Mouse (Mus musculus) thymus, postnatal 10 days (tissue): ENCODE measurements around the gene Gm16181.

ENCODE experiments used
- DNase-seq, 2 experiments: peaks; one replicate each; pipeline ENCODE4 v3.0.0; 2021; ENCODE audit warnings: low spot score in 2 of 2

Gene Gm16181

DNA sequence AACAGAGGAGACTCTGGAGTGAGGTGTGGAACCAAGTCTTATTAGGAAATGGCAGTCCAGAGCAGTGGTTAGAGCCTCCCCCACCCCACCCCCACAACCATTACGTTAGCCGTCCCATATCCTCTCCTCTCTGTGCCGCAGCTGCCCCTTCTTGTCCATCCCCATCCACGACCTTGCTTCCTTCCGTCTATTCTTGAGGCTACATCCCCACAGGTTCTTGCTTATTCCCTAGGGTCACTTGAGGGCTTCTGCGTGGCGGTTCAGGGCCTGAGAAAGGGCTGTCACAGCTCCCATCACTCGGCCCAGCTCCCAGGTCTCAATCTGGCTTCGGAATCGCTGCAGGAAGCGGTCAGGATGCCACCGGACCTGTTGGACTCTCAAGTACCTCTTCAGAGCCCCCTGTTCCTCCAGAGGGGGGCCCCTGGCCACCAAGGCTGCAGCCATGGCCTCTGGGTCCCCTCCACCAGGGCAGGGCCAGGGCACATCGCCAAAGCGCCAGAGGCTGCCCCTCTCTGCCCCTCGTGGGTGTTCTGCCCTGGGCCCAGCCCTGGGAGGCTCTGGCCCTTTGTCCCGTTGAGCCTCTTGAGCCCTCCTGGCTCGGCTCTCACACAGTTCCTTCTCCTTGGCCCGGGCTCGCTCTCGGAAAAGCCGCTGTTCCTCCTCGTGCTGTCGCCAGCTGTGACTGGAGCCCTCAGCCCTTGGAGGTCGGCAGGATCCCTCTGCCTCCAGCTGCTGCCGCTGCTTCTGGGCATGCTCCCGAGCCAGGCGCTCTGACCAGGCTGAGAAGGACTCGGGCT lies at the start of gene Gm16181:
TSS of gene Gm16181 (plus strand) at position 679 of the 797 bp plus-strand sequence.
- DNase-seq, result no peak

DNA sequence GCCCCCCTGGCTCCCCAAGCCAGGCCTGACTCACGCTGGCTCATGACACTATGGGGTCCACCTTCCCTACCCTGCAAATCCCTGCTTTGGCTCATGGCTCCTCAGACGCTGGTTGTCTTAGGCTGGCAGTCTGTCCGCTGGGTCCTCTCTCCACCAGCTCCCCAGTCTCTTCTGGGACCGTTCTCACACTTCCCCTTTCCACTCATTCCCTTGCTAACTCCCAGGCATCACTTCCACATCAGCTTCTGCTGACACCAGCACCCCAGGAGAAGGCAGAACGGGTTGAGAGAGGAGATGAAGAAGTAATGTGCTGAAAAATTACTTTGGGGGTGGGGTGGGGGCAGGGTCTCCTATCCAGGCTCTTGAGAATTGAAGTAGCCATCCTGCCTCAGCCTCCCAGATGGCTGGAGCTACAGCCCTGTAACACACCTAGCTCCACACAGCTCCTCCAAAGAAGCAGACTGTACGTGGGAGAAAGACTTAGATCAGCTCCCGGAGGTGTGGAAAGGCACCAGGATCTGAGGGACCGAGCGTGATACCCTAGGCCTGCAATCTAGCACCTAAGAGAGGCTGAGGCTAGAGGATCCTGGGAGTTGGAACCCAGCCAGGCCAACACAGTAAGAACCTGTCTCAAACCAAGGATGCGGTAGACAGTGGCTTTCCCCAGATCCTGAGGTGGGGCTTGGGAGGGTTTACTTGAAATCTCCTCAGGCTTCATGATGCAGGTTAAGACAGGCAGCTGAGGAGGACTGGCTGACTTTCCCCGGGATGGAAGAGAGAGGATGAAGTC lies 48.0 kb upstream of the Gm16181 start:
- no peak for DNase-seq

DNA sequence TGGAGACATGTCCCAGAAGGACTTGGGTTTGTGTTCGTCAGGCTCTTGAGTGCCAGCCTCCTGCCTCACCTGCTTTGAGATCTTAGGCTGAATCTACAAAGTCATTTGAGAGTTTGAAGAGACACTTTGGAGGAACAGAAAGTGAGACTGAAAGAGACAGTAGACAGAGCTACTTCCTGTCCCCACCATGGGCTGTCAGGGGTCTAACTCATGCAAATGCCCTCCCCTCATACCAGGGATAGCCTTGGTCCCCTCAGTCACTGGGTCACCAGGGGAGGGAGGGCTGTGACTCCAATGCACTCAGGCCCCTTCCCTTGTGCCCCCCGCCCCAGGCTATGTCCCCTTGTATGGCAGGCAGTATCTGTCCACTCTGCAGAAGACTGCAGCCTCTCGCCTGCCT lies 47.3 kb upstream of the Gm16181 start:
- DNase-seq, result no peak

DNA sequence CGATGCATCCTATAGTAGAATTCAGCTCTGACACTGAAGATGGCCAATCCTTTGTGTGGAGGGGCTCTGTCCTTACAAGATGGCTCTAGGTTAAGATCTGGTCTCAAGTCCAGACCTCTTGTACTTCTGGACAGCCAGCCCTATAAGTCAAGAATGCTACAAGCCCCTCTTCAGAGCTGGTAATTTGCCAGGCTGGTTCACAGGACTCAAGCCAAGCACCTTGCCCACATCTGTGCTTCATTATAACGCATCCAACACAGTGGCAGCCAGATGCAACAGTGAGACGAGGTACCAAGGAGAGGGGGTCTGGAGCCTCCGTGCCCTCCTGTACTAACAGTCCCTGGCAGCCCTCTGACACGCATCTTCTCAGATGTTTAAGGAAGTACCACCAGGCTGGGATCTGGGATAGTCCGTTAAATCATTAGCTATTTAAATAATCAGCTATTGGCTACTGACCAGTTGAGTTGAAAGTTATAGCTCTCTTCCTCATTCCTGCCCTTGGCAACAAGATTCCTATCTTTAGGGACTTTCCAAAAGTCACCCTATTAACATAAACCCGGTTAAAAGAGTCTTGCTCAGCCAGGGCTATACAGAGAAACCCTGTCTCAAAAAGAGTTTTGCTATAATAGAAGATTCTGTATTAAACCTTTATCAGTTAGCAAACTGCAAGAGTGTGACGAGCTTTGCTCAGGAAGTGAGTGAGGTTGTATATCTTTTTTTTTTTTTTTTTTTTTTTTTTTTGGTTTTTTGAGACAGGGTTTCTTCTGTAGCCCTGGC lies 46.2 kb upstream of the Gm16181 start:
- no peak for DNase-seq

DNA sequence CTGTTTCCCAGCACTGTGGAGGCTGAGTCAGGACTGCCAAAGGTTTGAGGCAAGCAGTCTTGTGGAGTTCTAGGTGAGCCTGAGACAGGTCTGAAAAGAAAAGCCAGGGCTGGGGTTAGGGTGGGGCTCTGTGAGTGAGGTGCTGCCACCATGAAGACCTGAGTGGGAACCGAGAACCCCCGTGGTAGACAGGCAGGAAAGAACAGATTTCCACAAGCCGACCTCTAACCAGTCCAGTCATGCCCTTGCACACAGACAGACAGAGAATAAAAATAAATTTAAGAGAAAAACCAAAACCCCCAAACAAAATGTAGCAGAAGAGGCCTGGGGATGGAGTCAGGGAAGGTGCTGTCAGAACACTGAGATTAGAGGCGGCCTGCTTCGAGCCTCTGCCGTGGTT lies 45.3 kb upstream of the Gm16181 start:
- no peak for DNase-seq

DNA sequence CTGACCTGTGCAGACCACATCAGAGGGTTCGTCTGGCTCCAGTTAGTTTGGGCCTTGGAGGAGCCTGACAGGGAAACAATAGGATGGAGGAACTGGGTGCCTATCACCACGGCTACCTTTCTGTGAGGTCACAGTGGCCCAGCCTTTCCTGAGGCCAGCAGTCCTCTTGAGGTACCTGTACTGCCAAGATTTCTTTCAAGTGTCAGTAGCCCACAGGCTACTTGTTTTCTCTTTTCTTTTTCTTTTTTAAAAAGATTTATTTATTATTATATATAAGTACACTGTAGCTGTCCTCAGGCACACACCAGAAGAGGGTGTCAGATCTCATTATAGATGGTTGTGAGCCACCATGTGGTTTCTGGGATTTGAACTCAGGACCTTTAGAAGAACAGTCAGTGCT lies 44.7 kb upstream of the Gm16181 start, which contains the start of gene Aif1:
TSS of gene Aif1 (minus strand) at position 101 of the 400 bp plus-strand sequence.
- DNase-seq, result no peak

DNA sequence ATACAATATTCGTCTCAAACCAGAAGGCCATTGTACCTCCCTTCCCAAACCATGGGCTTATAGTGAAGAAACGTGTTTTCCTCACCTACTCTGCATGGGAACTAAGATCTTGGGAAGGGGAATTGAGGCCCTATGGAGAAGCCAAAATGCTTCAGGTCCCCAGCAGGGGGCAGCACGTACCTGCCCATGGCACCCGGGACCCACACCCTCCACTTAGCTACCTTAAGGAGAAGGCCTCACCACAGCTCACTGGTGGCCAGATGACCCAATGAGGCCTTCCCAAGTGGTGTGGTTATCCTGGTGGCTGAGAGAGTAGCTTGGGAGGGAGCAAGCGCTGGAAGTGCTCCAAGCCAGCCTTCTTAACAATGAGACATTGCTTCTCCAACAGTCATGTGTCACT lies 42.1 kb upstream of the Gm16181 start:
- peak; percentile 71 to 87 for DNase-seq

DNA sequence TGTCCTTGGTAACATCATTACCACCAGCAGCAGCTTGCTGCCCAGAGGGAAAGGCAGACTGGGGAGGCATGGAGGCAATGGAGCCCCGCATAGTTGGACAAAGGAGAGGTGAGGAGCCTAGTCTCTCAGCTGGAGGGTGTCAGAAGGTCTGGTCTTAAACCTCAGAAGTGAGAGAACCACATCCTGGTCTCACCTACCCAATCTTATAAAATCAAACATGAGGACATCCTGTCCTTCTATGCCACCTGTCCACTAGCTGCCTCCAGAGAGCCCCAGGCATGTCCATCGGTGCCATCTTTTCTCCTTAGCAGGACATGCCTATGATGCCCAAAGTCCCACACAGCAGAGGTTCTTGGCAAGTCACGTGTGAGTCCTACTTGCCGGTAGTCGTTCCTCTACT lies 40.5 kb upstream of the Gm16181 start:
- no peak for DNase-seq

DNA sequence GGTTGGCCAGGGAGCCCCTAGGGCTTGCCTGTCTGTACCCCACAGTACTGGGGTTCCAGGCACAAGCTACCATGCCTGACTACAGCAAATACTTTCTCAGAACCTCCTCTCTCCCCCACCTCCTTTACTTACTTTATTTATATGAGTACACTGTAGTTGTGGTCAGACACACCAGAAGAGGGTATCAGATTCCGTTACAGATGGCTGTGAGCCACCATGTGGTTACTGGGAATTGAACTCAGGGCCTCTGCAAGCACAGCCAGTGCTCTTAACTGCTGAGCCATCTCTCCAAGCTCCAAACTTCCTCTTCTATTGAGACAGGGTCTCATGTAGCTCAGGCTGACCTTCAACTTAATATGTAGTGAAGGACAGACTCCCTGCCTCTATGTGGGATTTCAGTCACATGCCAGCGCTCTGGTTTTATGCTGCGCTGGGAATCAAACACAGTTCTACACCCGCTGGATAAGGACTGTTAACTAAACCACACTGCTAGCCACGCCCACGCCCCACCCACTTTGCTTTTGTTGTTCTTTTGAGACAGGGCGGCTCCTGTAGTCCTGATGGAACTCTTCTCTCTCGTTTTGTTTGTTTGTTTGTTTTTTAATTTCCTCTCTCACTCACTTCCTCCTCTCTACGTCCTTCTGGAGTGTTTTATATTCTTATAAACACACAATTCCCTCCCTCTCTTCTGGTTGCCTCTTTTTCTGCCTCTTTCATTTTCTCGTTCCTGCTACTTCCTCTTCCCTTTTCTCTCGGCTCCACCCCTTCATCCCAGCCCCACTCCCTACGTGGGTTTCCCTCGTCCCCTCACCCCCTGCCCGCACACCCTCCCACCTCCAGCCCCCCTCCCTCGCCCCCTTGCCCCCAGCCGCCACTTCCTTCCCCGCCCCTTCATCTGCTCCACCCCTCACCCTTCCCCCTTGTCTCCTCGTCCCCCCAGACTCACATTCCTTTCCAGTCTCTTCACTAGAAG lies 34.7 kb upstream of the Gm16181 start:
- DNase-seq, result peak; percentile 84 to 87

DNA sequence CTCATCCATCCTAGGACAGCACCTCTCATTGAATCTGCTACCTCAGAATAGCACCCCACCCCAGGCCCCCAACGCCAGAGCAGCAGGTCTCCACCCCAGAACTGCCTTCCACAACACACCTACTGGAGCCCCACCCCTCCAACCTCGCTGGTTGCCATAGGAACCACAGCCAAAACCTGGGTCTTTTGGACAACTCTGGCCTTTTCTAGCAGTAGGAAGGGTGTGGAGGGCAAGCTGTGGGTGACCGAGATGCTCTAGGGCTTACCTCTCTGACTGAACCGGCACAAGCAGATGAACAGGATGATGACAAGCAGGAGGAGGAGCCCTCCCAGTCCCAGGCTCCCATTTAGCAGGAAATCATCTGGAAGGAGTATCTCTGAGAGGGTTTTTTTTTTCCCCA lies 34.0 kb upstream of the Gm16181 start:
- peak; percentile 67 to 70 for DNase-seq

DNA sequence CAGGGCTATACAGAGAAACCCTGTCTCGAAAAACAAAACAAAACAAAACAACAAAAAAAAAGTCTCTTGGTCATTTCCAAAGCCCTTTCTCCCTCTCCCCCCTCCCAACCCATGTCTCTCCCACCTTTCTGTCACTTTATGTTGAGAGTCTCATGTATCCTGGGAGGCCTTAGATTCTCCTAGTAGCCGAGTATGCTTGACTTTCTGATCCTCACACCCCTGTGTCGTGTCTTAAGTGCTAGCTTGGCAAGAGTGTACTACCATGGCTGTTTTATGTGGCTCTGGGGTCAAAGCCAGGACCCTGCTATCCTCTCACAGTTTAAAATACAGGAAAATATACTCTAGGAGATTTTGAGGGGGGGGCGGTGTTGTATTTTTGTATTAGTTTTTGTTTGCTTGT lies 33.3 kb upstream of the Gm16181 start:
- no peak for DNase-seq

DNA sequence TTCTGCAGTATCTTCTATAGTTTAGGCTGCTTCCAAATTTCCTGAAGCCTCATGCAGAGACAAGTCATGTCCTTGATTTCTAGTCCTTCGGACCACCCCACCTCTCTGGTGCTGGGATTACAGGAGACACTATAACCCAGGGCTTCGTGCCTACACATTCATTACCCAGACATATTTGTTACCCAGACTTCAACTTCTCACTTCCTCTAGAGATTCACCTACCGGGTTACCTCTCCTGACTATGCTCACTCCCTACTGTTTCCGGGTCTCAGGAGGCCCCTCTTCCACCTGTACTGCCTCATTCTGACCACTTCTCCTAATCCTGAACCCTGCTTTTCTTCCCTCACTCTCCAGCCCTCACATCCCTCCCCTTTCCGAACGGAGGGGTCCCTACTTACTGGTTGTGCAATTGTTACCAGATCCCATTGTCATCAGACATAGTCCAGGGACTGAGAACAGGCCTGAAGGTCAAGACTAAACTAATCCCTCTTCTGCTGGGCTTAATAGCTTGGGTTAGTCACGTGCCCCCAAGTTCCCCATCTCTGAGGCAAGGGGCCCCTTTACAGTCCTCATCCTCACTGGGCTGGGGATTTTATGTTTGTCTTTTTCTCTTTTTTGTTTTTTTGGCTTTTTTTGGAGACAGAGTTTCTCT lies 32.5 kb upstream of the Gm16181 start, which contains the start of gene Lst1:
TSS of gene Lst1 (minus strand) at position 481 of the 652 bp plus-strand sequence.
- no peak for DNase-seq

DNA sequence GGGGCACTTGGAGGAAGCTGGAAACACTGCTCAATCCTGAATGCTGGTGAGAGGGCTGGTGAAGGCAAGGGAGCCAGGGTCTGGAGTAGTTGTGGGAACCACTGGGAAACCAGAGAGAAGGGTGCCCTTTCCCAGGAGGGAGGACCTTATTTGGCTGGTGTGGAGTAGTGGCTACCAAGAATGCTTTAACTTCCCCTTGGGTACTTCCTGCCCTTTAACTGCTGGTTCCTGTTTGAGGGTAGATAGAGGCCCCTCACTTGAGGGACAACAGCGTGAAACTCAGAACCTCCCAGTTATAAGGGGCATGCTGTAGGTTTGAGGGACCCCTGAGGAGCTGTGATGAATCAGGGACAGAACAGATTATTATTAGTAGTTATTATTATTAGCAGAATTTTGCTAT lies 31.4 kb upstream of the Gm16181 start:
- DNase-seq, result no peak

DNA sequence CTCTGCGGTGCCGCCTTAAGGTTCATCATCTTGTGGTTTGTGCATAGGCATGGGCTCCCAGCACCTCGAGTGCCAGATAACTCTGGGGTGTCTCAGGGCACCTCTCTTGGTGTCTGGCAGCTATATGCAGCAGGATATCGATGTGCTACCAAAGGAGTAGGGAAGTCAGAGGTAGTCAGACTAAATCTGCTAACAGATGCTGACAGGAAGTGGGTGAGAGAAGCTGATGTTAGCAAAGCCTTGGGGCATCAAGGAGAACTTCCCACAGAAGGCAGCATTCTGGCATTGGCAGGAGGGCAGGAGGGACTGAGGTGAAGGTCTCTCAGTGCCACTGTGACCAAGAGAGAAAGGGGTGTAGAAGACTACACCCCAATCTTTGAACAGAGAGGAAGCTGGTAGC lies 30.5 kb upstream of the Gm16181 start:
- DNase-seq, result peak; percentile 56 to 57

DNA sequence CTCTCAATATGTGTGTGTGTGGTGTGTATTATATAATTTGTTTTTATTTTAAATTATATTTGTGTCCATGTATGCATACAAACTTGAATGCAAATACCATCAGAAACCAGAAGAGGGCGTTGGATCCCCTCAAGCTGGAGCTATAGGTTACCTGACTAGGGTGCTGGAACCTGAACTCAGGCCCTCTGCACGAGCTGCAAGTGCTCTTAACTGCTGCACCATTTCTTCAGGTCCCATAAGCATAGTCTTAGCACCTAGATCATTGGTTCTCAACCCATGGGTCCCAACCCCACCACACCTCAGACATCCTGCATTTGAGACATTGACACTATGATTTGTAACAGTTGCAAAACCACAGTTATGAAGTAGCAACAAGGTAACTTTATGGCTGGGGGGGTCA lies 28.9 kb upstream of the Gm16181 start:
- no peak for DNase-seq

DNA sequence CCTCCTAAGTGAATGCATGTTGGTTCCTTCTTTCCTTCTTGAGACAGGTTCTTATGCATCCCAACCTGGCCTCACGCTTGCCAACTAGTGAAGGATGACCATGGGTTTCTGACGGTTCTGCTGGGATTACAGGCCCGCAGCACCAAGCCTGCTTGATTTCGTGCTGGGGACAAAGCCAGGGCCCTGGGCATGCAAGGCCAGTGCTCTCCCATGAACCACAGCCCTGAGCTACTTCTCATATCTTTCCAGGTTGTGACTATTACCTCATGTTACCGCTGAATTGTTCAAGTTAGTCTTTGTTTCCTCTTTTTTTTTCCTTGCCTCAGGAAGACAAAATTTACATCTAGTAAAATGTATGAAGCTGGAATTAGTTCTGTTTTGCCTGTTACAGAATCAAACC lies 27.7 kb upstream of the Gm16181 start:
- no peak for DNase-seq

DNA sequence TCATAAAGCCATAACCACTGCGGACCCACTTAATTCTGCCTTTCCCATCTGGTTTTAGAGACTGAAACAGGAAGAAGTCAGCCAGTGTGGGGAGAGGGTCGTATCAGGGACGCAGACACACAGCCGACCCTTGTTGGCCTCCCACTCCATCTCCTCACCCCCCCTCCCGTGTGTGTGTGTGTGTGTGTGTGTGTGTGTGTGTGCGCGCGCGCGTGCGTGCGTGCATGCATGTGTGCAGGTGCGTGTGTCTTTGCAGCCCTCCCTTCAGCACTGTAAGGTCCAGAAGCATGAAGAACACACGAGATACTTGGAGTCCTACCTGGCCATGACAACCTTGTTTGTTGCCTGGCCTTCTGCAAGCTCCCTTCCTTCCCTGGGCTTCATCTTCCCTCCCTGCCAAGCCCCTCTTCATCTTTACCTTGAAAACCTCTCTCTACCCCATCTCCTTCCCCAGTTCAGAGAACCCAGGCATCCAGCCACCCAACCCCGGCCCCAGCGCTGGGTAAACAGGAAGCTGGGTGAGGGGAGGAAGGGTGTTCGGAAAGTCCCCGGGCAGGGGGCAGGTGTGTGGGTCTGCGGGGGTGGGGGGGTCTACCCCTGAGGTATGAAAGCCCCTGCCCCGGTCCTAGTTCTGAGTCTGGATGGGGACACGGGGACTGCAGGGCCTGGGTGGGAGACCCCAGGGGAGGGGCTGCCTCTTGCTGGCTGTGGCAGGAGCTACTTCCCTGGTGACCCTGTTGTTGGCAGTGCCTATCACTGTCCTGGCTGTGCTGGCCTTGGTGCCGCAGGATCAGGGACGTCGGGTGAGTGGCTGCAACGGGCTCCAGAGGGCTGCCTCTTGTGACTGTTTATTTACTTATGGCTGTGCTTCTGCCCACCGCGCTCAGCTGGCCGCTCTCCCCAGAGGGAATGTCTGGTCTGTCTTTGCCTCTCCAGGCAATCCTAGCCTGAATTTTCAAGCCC lies 26.5 kb upstream of the Gm16181 start, which contains the start of gene Ltb:
TSS of gene Ltb (plus strand) at position 559 of the 963 bp plus-strand sequence.
- peak; percentile 91 for DNase-seq

DNA sequence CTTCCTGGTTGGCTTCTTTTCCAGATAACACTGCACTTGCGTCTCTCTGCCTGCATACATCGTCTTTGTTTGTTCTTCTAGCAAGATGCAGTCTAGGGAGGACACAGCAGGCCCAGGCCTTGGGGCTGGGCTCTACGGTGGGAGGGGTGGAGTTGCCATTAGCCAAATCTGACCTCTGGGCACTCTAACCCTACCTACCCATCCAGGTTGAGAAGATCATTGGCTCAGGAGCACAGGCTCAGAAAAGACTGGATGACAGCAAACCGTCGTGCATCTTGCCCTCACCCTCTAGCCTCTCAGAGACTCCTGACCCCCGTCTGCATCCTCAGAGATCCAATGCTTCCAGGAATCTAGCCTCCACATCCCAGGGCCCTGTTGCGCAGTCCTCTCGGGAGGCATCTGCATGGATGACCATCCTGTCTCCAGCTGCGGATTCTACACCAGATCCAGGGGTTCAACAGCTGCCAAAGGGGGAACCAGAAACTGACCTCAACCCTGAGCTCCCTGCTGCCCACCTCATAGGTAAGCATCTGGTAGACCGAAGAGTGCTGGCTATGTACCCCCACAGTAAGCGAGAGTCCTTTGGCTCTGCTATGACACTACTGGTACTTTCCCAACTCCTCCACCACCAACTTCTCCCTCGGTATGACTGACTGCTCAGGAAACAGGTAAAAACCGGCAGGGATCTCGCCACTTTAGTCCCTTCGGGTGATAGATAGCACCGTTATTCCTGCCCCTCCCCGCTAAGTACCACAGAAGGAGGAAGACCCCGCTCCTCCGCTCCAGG lies 25.6 kb upstream of the Gm16181 start:
- DNase-seq, result no peak
